Comparison of ENCODE assay signal across 8 mouse cellular contexts in genomic region chr5:35746910-35747309, GRCm38 (mm10). TPM values are rescaled to one million over a fixed set of nuclear protein-coding genes. Genes with fewer than 3 reads are reported as not detected.
DNase-seq lines count a peak whose midpoint lies in the region; ATAC-seq lines count a peak whose summit lies in the region.

No protein-coding gene starts in this region.

- no peak for ATAC-seq in activated CD4-positive, CD25-positive, alpha-beta regulatory T cell, adult 4 months

- peak; percentile 44 for DNase-seq in ovary, postnatal 10 days (ENCODE audit: low spot score)
- DNase-seq in ovary, adult 18-20 months (ENCODE audit: low spot score) = no peak
- peak; percentile 71 for DNase-seq in adrenal gland, adult 2 months
- peak; percentile 35 for DNase-seq in embryo, embryonic 11.5 days (ENCODE audit: low read depth, low spot score)
- peak; percentile 89 for DNase-seq in kidney, postnatal 10 days
- DNase-seq in lung, adult 18-20 months = peak; percentile 70 to 75
- DNase-seq in right cerebral cortex, adult 2 months (ENCODE audit: low spot score in 2 of 2) = peak; percentile 84 to 85

RNA-seq across cellular contexts. Expression of gene Sh3tc1, which starts 7.1 kb away (rescaled TPM):
- 10 to 100 TPM; 22.2 to 25.8 TPM for total RNA-seq in adrenal gland, adult 2 months (2021)
- polyA plus RNA-seq in adrenal gland, adult 2 months (2012; rRNA removed) = 27.7 and 28.0 TPM in 2 replicates
- polyA plus RNA-seq in activated CD4-positive, CD25-positive, alpha-beta regulatory T cell, adult 4 months (2017; shearing (Covaris generic)) = 1 to 10 TPM; 2.1 to 2.5 TPM

RNA-seq across cellular contexts. Expression of gene Ablim2, which starts 10.8 kb away (rescaled TPM):
- 10 to 100 TPM in 1 of 2 experiments, 1 to 10 TPM in 1; 9.5 to 10.1 TPM for total RNA-seq in adrenal gland, adult 2 months (2021)
- polyA plus RNA-seq in adrenal gland, adult 2 months (2012; rRNA removed) = 34.8 and 38.2 TPM in 2 replicates
- polyA plus RNA-seq in activated CD4-positive, CD25-positive, alpha-beta regulatory T cell, adult 4 months (2017; shearing (Covaris generic)) = 1 to 10 TPM; 1.5 to 1.9 TPM

Comparison
In these comparisons a context has a peak if more than half of its experiments do, and no peak if none do; other contexts are left out.
1. RNA of gene Ablim2, which starts 10.8 kb away (polyA plus RNA-seq): 34.8 to 38.2 TPM in adrenal gland, adult 2 months; 1.5 to 1.9 TPM in activated CD4-positive, CD25-positive, alpha-beta regulatory T cell, adult 4 months; every median in the first group is over 10 times any median in the second.